Mouse (Mus musculus) embryonic fibroblast, embryonic 13.5 days (primary cell): ENCODE measurements around the gene Sept1. TPM values are rescaled to one million over a fixed set of nuclear protein-coding genes. Genes with fewer than 3 reads are reported as not detected.

ENCODE experiments used
- H3K27ac ChIP-seq: 2 replicates; pipeline ENCODE4 v1.5.1; 2012; ENCODE audit warnings: low read length, control low read depth, inconsistent platforms; ENCODE audit not compliant: insufficient read depth
- H3K4me1 ChIP-seq: 2 replicates; pipeline ENCODE4 v1.6.1; 2011; ENCODE audit warnings: low read length; ENCODE audit not compliant: control insufficient read depth, insufficient read depth
- H3K4me3 ChIP-seq: 2 replicates; pipeline ENCODE4 v1.5.1; 2011; ENCODE audit warnings: mild to moderate bottlenecking, control low read depth, low read length; ENCODE audit not compliant: insufficient read depth
- CTCF ChIP-seq: IDR thresholded peaks from 2 replicates; pipeline ENCODE4 v1.5.1; 2011; ENCODE audit warnings: mild to moderate bottlenecking, control low read depth, low read length, moderate library complexity, borderline replicate concordance; ENCODE audit not compliant: insufficient read depth
- POLR2A ChIP-seq: IDR thresholded peaks from 2 replicates; pipeline ENCODE4 v1.6.1; 2011; ENCODE audit warnings: low read depth, mild to moderate bottlenecking, control low read depth, low read length, moderate library complexity
- polyA plus RNA-seq: library from polyadenylated mRNA; stranded (reverse); fragments of >200 nt; gene quantifications from 2 replicates; pipeline ENCODE4 v1.2.4, GENCODE M21; 2011; ENCODE audit warnings: low read depth; ENCODE audit not compliant: missing spikeins, insufficient read length

The Sept1 gene
- polyA plus RNA-seq, 1 experiment: 4.2 TPM

- Histone ChIP-seq H3K4me3 (no peak overlapping the region), H3K4me1 (peaks cover 3% of the 10 kb centered on the region; the same call in 1 of the 2 replicates), H3K27ac (no peak overlapping the region)
- no peak for TF ChIP-seq CTCF
- TF ChIP-seq POLR2A: no peak
Measured at GRCm38 (mm10) chr7:127271093-127271492, 38.2 kb upstream of the Sept1 start.

GRCm38 (mm10) chr7:127270666-127271065 is 37.7 kb upstream of the Sept1 start:
- TF ChIP-seq POLR2A: no peak
- TF ChIP-seq CTCF: no peak
- Histone ChIP-seq H3K4me3 (no peak overlapping the region), H3K4me1 (peaks cover 3% of the 10 kb centered on the region; the same call in 1 of the 2 replicates)

GRCm38 (mm10) chr7:127270256-127270655 is 37.3 kb upstream of the Sept1 start:
- no peak overlapping the region for H3K4me3 ChIP-seq
- peaks cover 3% of the 10 kb centered on the region; the same call in 1 of the 2 replicates for H3K4me1 ChIP-seq
- TF ChIP-seq CTCF (no peak), POLR2A (no peak)
- no peak overlapping the region for H3K27ac ChIP-seq

More at GRCm38 (mm10) chr7:127270666-127271065, 37.7 kb upstream of the Sept1 start:
- no peak overlapping the region for H3K27ac ChIP-seq

- Histone ChIP-seq H3K4me1 (0 out of 2 replicates have a peak, but pooled peaks cover 2% of the 10 kb centered on the region), H3K27ac (no peak overlapping the region), H3K4me3 (no peak overlapping the region)
- no peak for TF ChIP-seq CTCF
- TF ChIP-seq POLR2A: no peak
Measured at GRCm38 (mm10) chr7:127263526-127263925, 30.6 kb upstream of the Sept1 start.

GRCm38 (mm10) chr7:127262218-127262961 is 29.5 kb upstream of the Sept1 start:
- TF ChIP-seq CTCF (no peak), POLR2A (no peak)

GRCm38 (mm10) chr7:127260309-127261111 is 27.6 kb upstream of the Sept1 start, which contains the start of gene Dctpp1:
Dctpp1 (minus strand) TSS chr7:127260709.
- H3K4me1 ChIP-seq: 0 out of 2 replicates have a peak, but pooled peaks cover 2% of the 10 kb centered on the region
- no peak within 1 kb of the TSS for H3K27ac ChIP-seq
- peak; percentile 67 for TF ChIP-seq CTCF
- peak; percentile 94 for TF ChIP-seq POLR2A
- H3K4me3 ChIP-seq: peak within 1 kb of the TSS; percentile 88

More at GRCm38 (mm10) chr7:127262218-127262961, 29.5 kb upstream of the Sept1 start:
- Histone ChIP-seq H3K27ac (no peak overlapping the region), H3K4me3 (no peak overlapping the region), H3K4me1 (0 out of 2 replicates have a peak, but pooled peaks cover 2% of the 10 kb centered on the region)

GRCm38 (mm10) chr7:127259186-127259905 is 26.4 kb upstream of the Sept1 start:
- Histone ChIP-seq H3K27ac (no peak overlapping the region), H3K4me3 (peak overlapping the region; percentile 88), H3K4me1 (0 out of 2 replicates have a peak, but pooled peaks cover 2% of the 10 kb centered on the region)
- no peak for TF ChIP-seq POLR2A
- no peak for TF ChIP-seq CTCF

GRCm38 (mm10) chr7:127256518-127256917 is 23.6 kb upstream of the Sept1 start:
- no peak for TF ChIP-seq POLR2A
- no peak for TF ChIP-seq CTCF
- 0 out of 2 replicates have a peak, but pooled peaks cover 2% of the 10 kb centered on the region for H3K4me1 ChIP-seq
- no peak overlapping the region for H3K4me3 ChIP-seq
- H3K27ac ChIP-seq: no peak overlapping the region

- TF ChIP-seq POLR2A (no peak), CTCF (no peak)
- Histone ChIP-seq H3K4me1 (0 out of 2 replicates have a peak, but pooled peaks cover under 1% of the 10 kb centered on the region), H3K4me3 (no peak overlapping the region), H3K27ac (no peak overlapping the region)
Measured at GRCm38 (mm10) chr7:127255965-127256364, 23.0 kb upstream of the Sept1 start.
